Mouse (Mus musculus) kidney, postnatal 25 days (tissue): ENCODE data around the gene Prickle2.

ENCODE experiments used
- DNase-seq, 2 experiments: peaks; one replicate each; pipeline ENCODE4 v3.0.0; 2021; ENCODE audit warnings: mixed read lengths in 2 of 2

The Prickle2 gene

GRCm38 (mm10) chr6:92427406-92428171, 278.4 kb downstream of the Prickle2 start:
- no peak for DNase-seq

- no peak for DNase-seq
Measured at GRCm38 (mm10) chr6:92425901-92426300, 280.1 kb downstream of the Prickle2 start.

GRCm38 (mm10) chr6:92425476-92425875, 280.5 kb downstream of the Prickle2 start:
- no peak for DNase-seq

- no peak for DNase-seq
Measured at GRCm38 (mm10) chr6:92424991-92425390, 281.0 kb downstream of the Prickle2 start.

- DNase-seq = peak in 1 of 2 experiments; percentile 48
Measured at GRCm38 (mm10) chr6:92422286-92422685, 283.7 kb downstream of the Prickle2 start.

- no peak for DNase-seq
Measured at GRCm38 (mm10) chr6:92420106-92420505, 285.8 kb downstream of the Prickle2 start.

- no peak for DNase-seq
Measured at GRCm38 (mm10) chr6:92415405-92415755, 290.6 kb downstream of the Prickle2 start.

GRCm38 (mm10) chr6:92414478-92415404, 291.2 kb downstream of the Prickle2 start:
- no peak for DNase-seq

GRCm38 (mm10) chr6:92413982-92414381, 292.0 kb downstream of the Prickle2 start:
- DNase-seq = no peak

GRCm38 (mm10) chr6:92409788-92410187, 296.2 kb downstream of the Prickle2 start:
- DNase-seq = no peak

GRCm38 (mm10) chr6:92407259-92407658, 298.7 kb downstream of the Prickle2 start:
- no peak for DNase-seq

GRCm38 (mm10) chr6:92405571-92405970, 300.4 kb downstream of the Prickle2 start:
- no peak for DNase-seq

- no peak for DNase-seq
Measured at GRCm38 (mm10) chr6:92397876-92398275, 308.1 kb downstream of the Prickle2 start.

GRCm38 (mm10) chr6:92395556-92395955, 310.4 kb downstream of the Prickle2 start:
- no peak for DNase-seq

- no peak for DNase-seq
Measured at GRCm38 (mm10) chr6:92395143-92395542, 310.8 kb downstream of the Prickle2 start.

- no peak for DNase-seq
Measured at GRCm38 (mm10) chr6:92394628-92395027, 311.3 kb downstream of the Prickle2 start.

GRCm38 (mm10) chr6:92390321-92390720, 315.6 kb downstream of the Prickle2 start:
- DNase-seq = no peak

- DNase-seq = no peak
Measured at GRCm38 (mm10) chr6:92388681-92389080, 317.3 kb downstream of the Prickle2 start.

GRCm38 (mm10) chr6:92383196-92383782, 322.7 kb downstream of the Prickle2 start:
- DNase-seq = no peak

- DNase-seq = no peak
Measured at GRCm38 (mm10) chr6:92381085-92381484, 324.9 kb downstream of the Prickle2 start.

- DNase-seq = no peak
Measured at GRCm38 (mm10) chr6:92374826-92375225, 331.1 kb downstream of the Prickle2 start.

GRCm38 (mm10) chr6:92370896-92371295, 335.1 kb downstream of the Prickle2 start:
- no peak for DNase-seq

GRCm38 (mm10) chr6:92347278-92348028, 358.5 kb downstream of the Prickle2 start:
- DNase-seq = no peak
